Mouse (Mus musculus): ENCODE measurements around the gene Mei4. TPM values are rescaled to one million over a fixed set of nuclear protein-coding genes. Genes with fewer than 3 reads are reported as not detected.

Mei4 gene
- polyA plus RNA-seq, 1 experiment from 2014 or later: 0.39 TPM

DNA sequence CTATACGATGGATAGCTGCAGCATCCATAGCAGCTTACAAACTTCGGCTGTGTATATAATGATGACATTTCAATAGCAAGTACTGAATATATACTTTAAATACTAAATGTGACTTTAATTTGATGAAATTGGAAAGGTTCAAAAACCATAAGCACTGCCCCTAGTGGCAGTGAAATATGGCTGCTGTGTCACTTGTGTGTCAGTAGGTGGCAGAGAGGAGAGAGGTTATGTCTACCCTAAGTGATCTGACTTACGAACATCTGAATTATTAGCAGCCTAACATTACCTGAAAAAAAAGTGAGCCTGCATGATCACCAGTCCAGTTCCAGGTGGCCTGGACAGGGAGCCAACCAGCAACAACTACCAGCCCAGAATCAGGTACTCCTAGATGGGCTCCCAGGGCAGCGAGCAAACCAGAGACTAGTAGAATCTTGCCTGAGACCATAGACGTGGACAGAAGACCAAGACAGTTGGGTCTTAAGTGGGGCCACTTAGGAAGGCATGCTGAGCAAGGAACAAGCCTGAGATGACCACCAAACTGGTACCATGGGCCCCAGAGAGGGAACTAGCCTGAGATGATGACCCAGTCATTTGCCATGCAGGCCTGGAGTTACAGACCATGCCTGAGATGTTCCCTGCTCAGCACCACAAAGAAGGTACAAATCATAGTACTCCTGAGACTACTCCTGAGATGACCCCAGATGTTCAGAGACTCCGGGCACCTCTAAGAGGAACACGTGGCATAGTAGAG, 384.4 kb downstream of the Mei4 start:
- no peaks in the 10 kb centered on the region for H3K36me3 ChIP-seq (ENCODE audit: control insufficient read depth, insufficient read depth)
- 79% methylated on average over 7 of the region's 7 CpGs for WGBS
- no peak for ATAC-seq (replicated peaks; ENCODE audit: extremely low read depth, insufficient read depth, low FRiP score)

More for the DNA sequence above, 384.4 kb downstream of the Mei4 start:
- no peaks in the 10 kb centered on the region for H3K4me1 ChIP-seq (ENCODE audit: control insufficient read depth, insufficient read depth, low read length)
- H3K9me3 ChIP-seq (replicated peaks; ENCODE audit: control insufficient read depth, low read length): no peaks in the 10 kb centered on the region
- no peak overlapping the region for H3K4me3 ChIP-seq (ENCODE audit: low read length)
- no peak overlapping the region for H3K4me2 ChIP-seq (ENCODE audit: low read depth, low read length)
- H3K27me3 ChIP-seq (ENCODE audit: control insufficient read depth, insufficient read depth, low read length): no peaks in the 10 kb centered on the region
- H3K9ac ChIP-seq (ENCODE audit: low read length): no peak overlapping the region
- no peak overlapping the region for H3K27ac ChIP-seq (ENCODE audit: low read length)

Other genes starting within 250 kb of the Mei4 start
- 0.42 TPM in 2 replicates for gene Htr1b, start 229.8 kb upstream of the Mei4 start, polyA plus RNA-seq (2015; fragmentation: Nextera tagmentation; extraction: Ambion mirVana)